Mouse (Mus musculus): ENCODE measurements at regions not wholly inside any gene's neighbourhood (a gene's known extent, or its start where the extent isn't known, plus 50 kb on each side); places are given as distances from the start of the nearest gene placed in this dataset.
"Not testable (repeated sequence)": the region's sequence is repeated elsewhere in the genome, so short reads cannot be mapped to it uniquely, and the experiment has no call there.

DNA sequence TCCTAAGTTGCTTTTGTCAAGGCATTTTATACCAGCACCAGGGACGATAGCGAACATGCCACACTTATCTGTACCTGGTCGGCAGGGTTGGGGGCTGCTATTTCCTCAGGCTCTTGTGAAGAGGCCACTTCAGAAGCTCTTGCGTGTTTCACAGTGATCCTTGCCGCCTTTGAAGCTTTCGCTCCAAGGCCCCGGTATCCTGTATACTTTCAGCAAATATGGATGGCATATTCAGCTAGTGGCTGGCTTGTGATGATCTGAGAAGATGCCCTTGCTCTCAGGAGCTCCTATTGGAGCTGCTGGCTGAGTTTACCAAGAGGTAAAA, 186.8 kb downstream of the 1810013L24Rik start:
- Histone ChIP-seq H3K27me3 (no peaks in the 10 kb centered on the region), H3K4me1 (replicated peaks) (no peaks in the 10 kb centered on the region), H3K4me2 (no peak overlapping the region), H3K9ac (replicated peaks) (no peak overlapping the region), H3K9me3 (no peaks in the 10 kb centered on the region), H3K4me3 (replicated peaks) (no peak overlapping the region), H3K36me3 (no peaks in the 10 kb centered on the region), H3K27ac (no peak overlapping the region)
- no peak for ATAC-seq (ENCODE audit: insufficient number of reproducible peaks, insufficient read depth, low FRiP score, low TSS enrichment, low read depth)
- WGBS, result 96% methylated on average over 7 of the region's 7 CpGs

DNA sequence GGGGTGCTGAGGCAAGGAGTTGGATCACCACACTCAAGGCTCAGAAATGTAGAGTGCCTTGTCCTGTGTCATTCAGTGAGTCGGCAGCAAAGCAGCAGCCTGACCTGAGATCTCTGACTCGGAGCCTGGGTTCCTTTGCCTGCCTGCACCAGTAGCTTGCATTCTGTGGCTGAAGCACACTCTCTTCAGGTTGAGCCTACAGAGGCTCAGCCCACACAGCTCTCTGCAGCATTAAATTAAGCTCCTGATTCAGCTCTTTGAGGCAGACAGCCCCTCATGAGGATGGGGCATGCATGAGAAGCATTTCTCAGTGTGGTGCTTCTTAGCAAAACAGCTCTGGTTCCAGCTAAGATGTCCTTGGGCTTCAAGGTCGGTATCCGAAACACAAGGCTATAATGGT, 200.8 kb downstream of the 1810013L24Rik start:
- Histone ChIP-seq H3K36me3 (no peaks in the 10 kb centered on the region), H3K9me3 (no peaks in the 10 kb centered on the region), H3K4me3 (replicated peaks) (no peak overlapping the region), H3K4me1 (replicated peaks) (no peaks in the 10 kb centered on the region), H3K9ac (replicated peaks) (no peak overlapping the region), H3K27me3 (no peaks in the 10 kb centered on the region), H3K4me2 (no peak overlapping the region), H3K27ac (no peak overlapping the region)
- WGBS, result 84% methylated on average over 4 of the region's 4 CpGs
- no peak for ATAC-seq (ENCODE audit: insufficient number of reproducible peaks, insufficient read depth, low FRiP score, low TSS enrichment, low read depth)

GRCm38 (mm10) chr16:9043271-9043670, 213.4 kb downstream of the 1810013L24Rik start:
- no peaks in the 10 kb centered on the region for H3K27me3 ChIP-seq
- H3K4me1 ChIP-seq (replicated peaks), result no peaks in the 10 kb centered on the region
- no peak overlapping the region for H3K4me3 ChIP-seq (replicated peaks)
- H3K36me3 ChIP-seq, result no peaks in the 10 kb centered on the region
- H3K27ac ChIP-seq, result no peak overlapping the region
- no peak overlapping the region for H3K4me2 ChIP-seq
- no peak overlapping the region for H3K9ac ChIP-seq (replicated peaks)
- 80% methylated on average over 6 of the region's 6 CpGs for WGBS
- ATAC-seq (ENCODE audit: insufficient number of reproducible peaks, insufficient read depth, low FRiP score, low TSS enrichment, low read depth), result no peak
- H3K9me3 ChIP-seq, result no peaks in the 10 kb centered on the region

GRCm38 (mm10) chr16:9046864-9047263, 217.0 kb downstream of the 1810013L24Rik start:
- 81% methylated on average over 2 of the region's 2 CpGs for WGBS
- no peak for ATAC-seq (ENCODE audit: insufficient number of reproducible peaks, insufficient read depth, low FRiP score, low TSS enrichment, low read depth)
- Histone ChIP-seq H3K4me3 (replicated peaks) (no peak overlapping the region), H3K9me3 (no peaks in the 10 kb centered on the region), H3K4me1 (replicated peaks) (no peaks in the 10 kb centered on the region), H3K9ac (replicated peaks) (no peak overlapping the region), H3K36me3 (no peaks in the 10 kb centered on the region), H3K27ac (no peak overlapping the region), H3K4me2 (no peak overlapping the region), H3K27me3 (no peaks in the 10 kb centered on the region)

DNA sequence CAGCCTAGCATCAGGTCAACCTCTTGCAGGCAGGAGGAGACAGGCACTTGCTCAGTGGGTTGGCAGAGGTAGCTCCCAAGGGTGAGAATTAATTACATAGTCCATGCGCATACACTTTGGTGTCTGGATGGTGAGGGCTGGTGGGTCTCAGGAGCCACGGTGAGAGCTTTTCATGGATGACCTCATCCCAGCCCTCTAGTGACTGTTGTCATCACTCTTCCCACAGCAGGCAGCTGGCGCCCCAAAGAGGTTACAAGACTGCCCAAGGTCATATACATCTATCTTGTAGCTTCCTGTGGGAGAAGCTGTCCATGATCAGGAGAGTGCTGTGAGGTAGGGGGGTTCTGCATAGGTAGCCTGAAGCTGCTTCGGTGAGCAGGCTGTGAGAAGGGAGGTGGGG, 224.5 kb downstream of the 1810013L24Rik start:
- ATAC-seq (ENCODE audit: insufficient number of reproducible peaks, insufficient read depth, low FRiP score, low TSS enrichment, low read depth), result no peak
- 48% methylated on average over 4 of the region's 4 CpGs for WGBS

GRCm38 (mm10) chr16:9056430-9056829, 226.5 kb downstream of the 1810013L24Rik start:
- no peak overlapping the region for H3K27ac ChIP-seq
- H3K9me3 ChIP-seq, result no peaks in the 10 kb centered on the region
- WGBS, result 81% methylated on average over 3 of the region's 3 CpGs
- ATAC-seq (ENCODE audit: insufficient number of reproducible peaks, insufficient read depth, low FRiP score, low TSS enrichment, low read depth), result no peak
- H3K4me3 ChIP-seq (replicated peaks), result no peak overlapping the region
- no peaks in the 10 kb centered on the region for H3K27me3 ChIP-seq
- H3K9ac ChIP-seq (replicated peaks), result no peak overlapping the region
- no peaks in the 10 kb centered on the region for H3K36me3 ChIP-seq
- no peak overlapping the region for H3K4me2 ChIP-seq
- H3K4me1 ChIP-seq (replicated peaks), result no peaks in the 10 kb centered on the region

More for the DNA sequence above, 224.5 kb downstream of the 1810013L24Rik start:
- Histone ChIP-seq H3K9me3 (no peaks in the 10 kb centered on the region), H3K27me3 (no peaks in the 10 kb centered on the region), H3K4me1 (replicated peaks) (no peaks in the 10 kb centered on the region), H3K36me3 (no peaks in the 10 kb centered on the region), H3K27ac (no peak overlapping the region), H3K9ac (replicated peaks) (no peak overlapping the region), H3K4me3 (replicated peaks) (no peak overlapping the region), H3K4me2 (no peak overlapping the region)

DNA sequence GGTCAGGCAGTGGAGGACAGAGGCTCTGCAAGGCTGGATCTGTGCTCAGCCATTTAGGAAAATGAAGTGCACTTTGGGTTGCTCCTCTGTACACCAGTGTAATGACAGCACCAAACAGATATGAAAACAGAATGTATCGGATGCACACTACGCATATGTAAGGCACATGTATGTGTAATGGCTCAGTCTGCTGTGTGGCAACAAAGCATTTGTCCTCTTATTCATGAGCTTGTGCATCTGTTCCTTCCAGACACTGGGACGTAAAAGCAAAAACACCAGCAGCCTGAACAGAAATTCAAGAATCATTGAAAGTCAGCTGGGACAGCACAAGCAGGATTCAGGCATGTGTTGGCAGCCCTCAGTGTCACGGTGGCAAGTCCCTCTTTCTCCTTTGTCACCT, 241.6 kb downstream of the 1810013L24Rik start:
- WGBS, result 95% methylated on average over 4 of the region's 4 CpGs
- H3K4me1 ChIP-seq (replicated peaks), result no peaks in the 10 kb centered on the region
- H3K4me2 ChIP-seq, result no peak overlapping the region
- no peak for ATAC-seq (ENCODE audit: insufficient number of reproducible peaks, insufficient read depth, low FRiP score, low TSS enrichment, low read depth)
- no peak overlapping the region for H3K4me3 ChIP-seq (replicated peaks)
- no peak overlapping the region for H3K9ac ChIP-seq (replicated peaks)
- no peaks in the 10 kb centered on the region for H3K27me3 ChIP-seq
- H3K36me3 ChIP-seq, result no peaks in the 10 kb centered on the region
- H3K27ac ChIP-seq, result no peak overlapping the region
- no peaks in the 10 kb centered on the region; the same call in 1 of the 2 replicates for H3K9me3 ChIP-seq

DNA sequence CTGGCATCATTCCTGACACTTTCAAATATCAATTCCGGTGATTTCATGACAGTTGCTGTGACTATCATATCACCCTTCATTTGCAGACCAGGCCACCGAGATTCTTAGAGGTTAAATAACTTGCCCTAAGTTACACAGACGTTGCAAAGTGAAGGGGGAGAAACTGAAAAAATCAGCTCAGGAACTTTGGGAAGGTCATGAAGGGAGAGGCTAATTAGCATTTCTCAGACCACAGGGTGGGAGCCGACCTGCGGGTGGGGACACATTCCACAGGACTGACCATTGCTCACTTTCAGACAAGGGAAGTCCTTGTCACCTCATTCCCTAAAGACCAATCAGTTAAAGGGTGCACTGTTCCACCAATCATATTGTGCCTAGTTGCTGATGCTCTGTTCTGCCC, 242.1 kb downstream of the 1810013L24Rik start:
- H3K27ac ChIP-seq; H3K4me1 ChIP-seq (replicated peaks); H3K4me2 ChIP-seq; H3K9me3 ChIP-seq; ATAC-seq (ENCODE audit: insufficient number of reproducible peaks, insufficient read depth, low FRiP score, low TSS enrichment, low read depth); H3K36me3 ChIP-seq; H3K4me3 ChIP-seq (replicated peaks); H3K9ac ChIP-seq (replicated peaks); H3K27me3 ChIP-seq: not testable (repeated sequence)
- 86% methylated on average over 5 of the region's 5 CpGs for WGBS

DNA sequence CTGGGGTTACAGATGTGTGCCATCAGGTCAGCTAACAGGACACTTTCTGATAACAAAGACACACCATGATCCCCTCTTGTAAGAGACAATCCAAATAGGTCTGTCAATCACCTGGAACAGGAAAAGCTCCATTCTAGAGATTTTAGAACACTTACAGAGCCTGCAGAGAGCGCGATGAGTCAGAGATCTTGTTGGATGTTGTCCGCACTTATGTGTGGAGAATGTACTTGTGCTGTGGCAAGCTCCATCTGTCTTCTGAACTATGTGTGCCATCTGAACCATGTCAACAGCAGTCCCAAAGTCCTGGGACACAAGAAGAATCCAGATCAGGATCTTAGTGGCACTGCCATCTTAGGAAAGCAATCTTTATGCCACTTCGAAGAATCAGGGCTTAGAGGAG, 244.4 kb downstream of the 1810013L24Rik start:
- no peak overlapping the region for H3K27ac ChIP-seq
- no peaks in the 10 kb centered on the region for H3K36me3 ChIP-seq
- WGBS, result 90% methylated on average over 4 of the region's 4 CpGs
- H3K4me2 ChIP-seq, result no peak overlapping the region
- H3K9me3 ChIP-seq, result no peaks in the 10 kb centered on the region; the same call in 1 of the 2 replicates
- no peak overlapping the region for H3K4me3 ChIP-seq (replicated peaks)
- no peak overlapping the region for H3K9ac ChIP-seq (replicated peaks)
- no peaks in the 10 kb centered on the region for H3K27me3 ChIP-seq
- H3K4me1 ChIP-seq (replicated peaks), result no peaks in the 10 kb centered on the region
- no peak for ATAC-seq (ENCODE audit: insufficient number of reproducible peaks, insufficient read depth, low FRiP score, low TSS enrichment, low read depth)

GRCm38 (mm10) chr16:9077451-9077850, 247.6 kb downstream of the 1810013L24Rik start:
- no peak overlapping the region for H3K4me2 ChIP-seq
- no peak overlapping the region for H3K9ac ChIP-seq (replicated peaks)
- no peaks in the 10 kb centered on the region for H3K9me3 ChIP-seq
- no peaks in the 10 kb centered on the region for H3K4me1 ChIP-seq (replicated peaks)
- H3K36me3 ChIP-seq, result no peaks in the 10 kb centered on the region
- no peak overlapping the region for H3K27ac ChIP-seq
- ATAC-seq (ENCODE audit: insufficient number of reproducible peaks, insufficient read depth, low FRiP score, low TSS enrichment, low read depth), result no peak
- no peaks in the 10 kb centered on the region for H3K27me3 ChIP-seq
- WGBS, result 78% methylated on average over 2 of the region's 2 CpGs
- H3K4me3 ChIP-seq (replicated peaks), result no peak overlapping the region

- Histone ChIP-seq H3K4me3 (replicated peaks) (no peak overlapping the region), H3K9me3 (no peaks in the 10 kb centered on the region), H3K36me3 (no peaks in the 10 kb centered on the region), H3K27ac (no peak overlapping the region), H3K27me3 (no peaks in the 10 kb centered on the region), H3K4me2 (no peak overlapping the region), H3K4me1 (replicated peaks) (no peaks in the 10 kb centered on the region), H3K9ac (replicated peaks) (no peak overlapping the region)
- 93% methylated on average over 4 of the region's 4 CpGs for WGBS
- no peak for ATAC-seq (ENCODE audit: insufficient number of reproducible peaks, insufficient read depth, low FRiP score, low TSS enrichment, low read depth)
Measured at GRCm38 (mm10) chr16:9078405-9078942, 248.6 kb downstream of the 1810013L24Rik start.

DNA sequence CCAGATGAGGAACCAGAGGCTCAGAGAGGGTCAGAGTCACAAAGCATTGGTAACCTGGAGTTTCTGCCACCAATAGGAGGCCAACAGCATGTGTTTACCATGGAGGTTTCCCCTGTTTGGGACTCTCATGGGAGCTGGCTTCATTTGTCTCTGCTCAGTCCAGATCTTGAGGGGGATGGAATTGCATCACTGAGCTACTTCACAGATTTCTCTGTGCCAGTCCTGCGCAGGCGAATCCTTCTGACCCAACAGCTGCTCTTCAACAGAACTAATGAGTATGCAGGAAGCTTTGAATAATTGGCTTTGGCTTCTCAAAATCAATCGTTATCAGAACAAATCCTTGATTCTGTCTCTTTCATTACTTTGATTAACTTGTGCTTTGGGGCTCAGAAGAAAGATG, 253.1 kb downstream of the 1810013L24Rik start:
- 89% methylated on average over 3 of the region's 3 CpGs for WGBS
- H3K9ac ChIP-seq (replicated peaks), result no peak overlapping the region
- ATAC-seq (ENCODE audit: insufficient number of reproducible peaks, insufficient read depth, low FRiP score, low TSS enrichment, low read depth), result no peak
- no peak overlapping the region for H3K4me3 ChIP-seq (replicated peaks)
- no peaks in the 10 kb centered on the region for H3K4me1 ChIP-seq (replicated peaks)
- no peaks in the 10 kb centered on the region for H3K27me3 ChIP-seq
- H3K27ac ChIP-seq, result no peak overlapping the region
- no peaks in the 10 kb centered on the region for H3K9me3 ChIP-seq
- no peaks in the 10 kb centered on the region for H3K36me3 ChIP-seq
- H3K4me2 ChIP-seq, result no peak overlapping the region

All from limb, embryonic 12.5 days (tissue).